19 mouse cellular contexts compared by ENCODE assay signal in the genomic region with DNA sequence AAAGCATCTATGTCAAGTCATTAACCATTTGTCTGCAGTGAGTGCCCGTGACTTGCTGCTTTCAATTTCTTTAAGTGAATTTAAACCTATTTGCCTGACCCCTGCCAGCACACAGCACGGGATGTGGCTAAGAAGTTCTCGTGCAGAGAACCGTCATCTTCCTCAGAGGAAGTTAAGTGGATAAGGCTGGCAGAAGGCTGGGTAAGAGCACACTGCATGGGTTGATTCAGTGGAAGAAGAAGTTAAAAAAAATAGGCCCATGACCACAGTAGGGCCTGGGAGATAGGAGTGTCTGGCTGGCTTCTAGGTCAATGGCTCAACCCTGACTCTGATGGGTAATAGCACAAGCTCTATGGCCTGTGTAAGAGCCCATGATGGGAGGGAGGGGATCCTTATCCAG.
DNase-seq lines count a peak whose midpoint lies in the region; ATAC-seq lines count a peak whose summit lies in the region.
"Had no signal": no experiment of that assay in that cellular context is flagged by ENCODE, and none has a peak within 500 bp of the region (broad histone marks: within the 10 kb centered on the region; RNA-seq: fewer than 3 reads in every experiment).

No protein-coding gene starts in this region.

- WGBS in heart, embryonic 11.5 days (ENCODE audit: insufficient replicate concordance) = 70% methylated on average over 4 of the region's 4 CpGs

- no peaks in the 10 kb centered on the region for H3K27me3 ChIP-seq in heart, embryonic 11.5 days (ENCODE audit: control insufficient read depth, insufficient read depth, low read length)
- H3K27me3 ChIP-seq: CH12.LX, Patski had no signal

- no peak overlapping the region for H3K27ac ChIP-seq in heart, embryonic 11.5 days (ENCODE audit: low read depth, low read length)

- H3K9ac ChIP-seq in heart, embryonic 11.5 days (ENCODE audit: low read depth, low read length) = no peak overlapping the region

- no peak overlapping the region for H3K4me3 ChIP-seq in heart, embryonic 11.5 days (ENCODE audit: low read depth, low read length)

- no peak overlapping the region for H3K4me2 ChIP-seq in heart, embryonic 11.5 days

- peak; percentile 63 for ATAC-seq in common myeloid progenitor, adult 5-6 weeks (replicated peaks; ENCODE audit: low read depth, poor library complexity, severe bottlenecking)
- peak; percentile 49 to 59; a peak in 2 of 4 replicates for ATAC-seq in hematopoietic stem cell, adult 5-6 weeks (replicated peaks in 1 of 2; ENCODE audit: insufficient read depth in 1 of 2, low FRiP score in 2 of 2, low TSS enrichment in 1 of 2, low read depth in 1 of 2, poor library complexity in 2 of 2, severe bottlenecking in 2 of 2)
- ATAC-seq in heart, embryonic 11.5 days (replicated peaks; ENCODE audit: insufficient number of reproducible peaks, low FRiP score, low TSS enrichment) = no peak
- ATAC-seq: activated CD4-positive, CD25-positive, alpha-beta regulatory T cell, adult 4 months; CD4-positive, CD25-positive, alpha-beta regulatory T cell, adult 4 months; Patski had no signal

- no peak for DNase-seq in kidney, postnatal 36 days
- DNase-seq: adrenal gland, adult 2 months; adrenal gland, adult 8-10 months; adrenal gland, postnatal 10 days; adrenal gland, postnatal 14 days; adrenal gland, postnatal 25 days; adrenal gland, postnatal 36 days; B cell, adult 2 months; cerebellum, adult 11 months; cerebellum, adult 11-12 months; cerebellum, adult 18-20 months had no signal

- H3K4me1 ChIP-seq in heart, embryonic 11.5 days (ENCODE audit: control insufficient read depth, insufficient read depth, low read length) = peaks cover 21% of the 10 kb centered on the region

- H3K9me3 ChIP-seq in heart, embryonic 11.5 days (replicated peaks; ENCODE audit: control insufficient read depth, low read length) = no peaks in the 10 kb centered on the region

- no peaks in the 10 kb centered on the region for H3K36me3 ChIP-seq in heart, embryonic 11.5 days (ENCODE audit: control insufficient read depth, insufficient read depth, low read length)
- H3K36me3 ChIP-seq: G1E had no signal
